Mouse (Mus musculus): ENCODE data around the gene Gli2.

Gli2 gene

DNA sequence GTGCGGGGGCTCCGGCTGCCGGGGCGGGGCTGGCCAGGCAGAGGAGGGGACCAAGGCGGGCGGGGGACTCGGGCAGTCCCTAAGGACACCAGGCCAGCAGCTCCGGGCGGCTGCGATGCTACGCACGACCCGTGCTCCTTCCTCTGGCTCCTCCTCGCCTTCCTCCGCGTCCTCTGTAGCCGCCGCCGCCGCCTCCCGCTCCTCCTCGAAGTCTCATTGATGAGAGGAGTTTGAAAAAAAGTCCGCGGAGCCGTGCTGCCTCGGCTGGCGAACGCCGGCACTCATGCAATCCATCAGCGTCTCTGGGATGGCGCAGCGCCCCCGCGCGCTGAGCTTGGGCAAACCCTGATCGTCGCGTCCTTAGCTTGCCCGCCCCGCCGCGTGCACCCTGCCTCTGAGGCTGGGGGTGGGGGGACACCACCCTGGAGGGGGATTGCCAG lies at the start of gene Gli2:
TSS of gene Gli2 (minus strand) at position 218 of the 440 bp plus-strand sequence.
- DNase-seq (ENCODE audit: low spot score) = no peak

DNA sequence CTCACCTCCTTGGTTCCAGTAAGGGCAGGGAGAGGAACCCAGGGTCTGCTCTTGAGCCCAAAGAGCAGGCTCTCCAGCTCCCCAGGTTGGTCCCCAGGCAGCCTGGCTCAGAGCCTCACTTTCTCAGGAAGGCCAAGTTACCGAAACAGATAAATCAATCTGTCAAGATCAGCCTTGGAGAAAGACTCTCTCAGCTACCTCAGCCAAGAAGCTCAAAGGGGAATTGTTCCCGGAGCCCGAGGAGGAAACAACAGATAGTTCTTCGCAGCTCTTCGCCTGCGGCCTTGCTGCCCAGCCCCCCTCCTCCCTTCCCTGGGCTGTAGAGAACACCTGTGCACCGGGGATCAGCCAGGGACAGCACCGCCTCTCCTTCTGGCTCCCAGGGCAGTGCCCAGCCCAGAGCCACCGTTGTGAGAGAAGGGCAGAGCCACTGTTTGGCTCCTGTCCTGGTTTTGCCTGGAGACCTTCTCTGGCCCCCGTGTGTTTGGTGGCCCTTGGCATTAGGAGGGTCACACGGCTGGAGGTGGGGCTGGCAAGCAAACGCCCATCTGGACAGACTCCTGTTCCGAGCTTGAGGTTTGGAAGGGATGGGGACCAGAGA lies 44.6 kb upstream of the Gli2 start:
- DNase-seq (ENCODE audit: low spot score) = no peak

DNA sequence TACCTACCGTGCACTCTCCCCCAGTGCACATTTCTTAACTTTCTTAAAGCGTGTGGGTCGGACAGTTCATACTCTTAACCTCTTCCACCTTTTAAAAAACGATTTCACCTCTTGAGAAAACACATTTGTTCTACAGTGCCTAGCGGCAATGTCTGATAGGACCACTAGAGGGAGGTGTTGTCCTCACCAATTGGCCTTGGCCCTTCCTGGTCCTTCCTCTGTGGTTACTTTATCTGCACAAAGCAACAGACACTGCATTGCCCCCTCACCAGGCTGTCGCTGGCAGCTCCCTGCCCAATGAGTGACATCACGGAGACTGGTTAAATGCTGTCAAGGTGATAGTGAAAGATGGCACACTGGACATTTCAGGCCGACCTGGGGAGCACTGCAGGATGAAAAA lies 40.3 kb upstream of the Gli2 start:
- peak; percentile 14 for DNase-seq (ENCODE audit: low spot score)

DNA sequence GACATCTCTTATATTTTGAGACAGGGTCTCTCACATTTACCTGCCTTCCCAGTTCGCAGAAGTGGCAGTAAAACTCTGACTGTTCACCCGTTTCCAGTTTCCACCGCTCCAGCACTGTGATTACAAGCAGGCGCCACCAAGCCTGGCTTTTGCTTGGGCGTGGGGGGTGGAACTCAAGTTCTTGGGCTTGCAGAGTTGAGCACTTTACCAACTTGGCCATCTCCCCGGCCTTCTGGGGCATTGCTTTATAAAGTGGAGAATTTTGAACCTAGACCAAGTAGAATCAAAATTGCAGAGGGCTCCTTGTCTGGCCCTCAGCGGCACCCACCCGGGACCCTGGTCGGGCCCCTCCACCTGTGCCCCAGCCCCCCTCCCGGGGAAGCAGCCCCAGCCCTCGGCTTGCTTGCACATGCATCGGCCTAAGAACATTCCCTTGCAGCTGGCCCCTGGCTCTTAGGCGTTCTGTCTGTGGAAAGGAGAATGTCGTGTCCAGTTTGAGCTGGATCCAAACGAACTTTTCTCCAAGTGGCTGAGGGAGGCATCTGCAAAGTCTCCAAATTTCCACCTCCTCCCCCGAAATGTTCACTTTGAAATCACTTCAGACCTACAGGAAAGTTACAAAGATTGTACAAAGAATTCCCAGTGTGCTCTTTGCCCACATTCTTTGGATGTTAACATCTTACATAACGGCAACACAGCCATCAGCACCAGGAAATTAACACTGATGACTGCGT lies 36.6 kb upstream of the Gli2 start:
- no peak for DNase-seq (ENCODE audit: low spot score)

DNA sequence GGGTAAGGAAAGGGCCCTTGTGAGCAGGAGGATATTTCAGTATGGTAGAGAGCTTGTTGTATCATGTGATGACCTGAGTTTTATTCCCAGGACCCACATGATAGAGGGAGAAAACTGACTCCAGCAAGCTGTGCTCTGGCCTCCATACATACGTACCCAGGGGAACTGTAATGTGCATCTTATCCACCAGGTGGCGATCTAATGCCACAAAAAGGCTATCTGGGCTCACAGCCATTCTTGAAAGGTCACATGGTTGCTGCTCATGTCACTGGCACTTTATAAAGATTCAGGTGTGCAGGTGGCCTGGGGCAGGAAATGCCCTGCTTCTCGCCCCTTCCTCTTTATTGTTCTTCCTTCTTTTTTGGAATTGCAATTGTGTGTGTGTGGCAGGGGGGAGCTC lies 34.1 kb upstream of the Gli2 start:
- peak; percentile 57 for DNase-seq (ENCODE audit: low spot score)

DNA sequence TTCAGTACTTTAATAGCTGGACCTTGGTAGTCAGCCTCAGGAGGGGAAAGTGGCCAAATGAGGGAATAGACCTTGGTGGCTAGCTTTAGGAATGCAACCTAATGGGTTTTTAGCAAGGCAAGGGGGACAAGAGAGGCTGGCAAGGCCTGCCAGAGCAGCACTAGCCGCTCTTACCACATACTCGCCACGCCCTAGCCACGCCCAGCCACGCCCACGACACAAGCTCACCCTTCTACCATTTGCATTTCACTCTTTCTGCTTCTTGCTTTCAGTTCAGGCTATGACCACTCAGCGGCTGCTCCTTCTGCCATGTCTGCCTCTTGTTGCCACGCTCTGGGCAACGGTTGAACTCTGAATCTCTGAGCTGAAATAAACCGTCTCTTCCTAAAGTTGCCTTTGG lies 32.4 kb upstream of the Gli2 start:
- peak; percentile 18 for DNase-seq (ENCODE audit: low spot score)

DNA sequence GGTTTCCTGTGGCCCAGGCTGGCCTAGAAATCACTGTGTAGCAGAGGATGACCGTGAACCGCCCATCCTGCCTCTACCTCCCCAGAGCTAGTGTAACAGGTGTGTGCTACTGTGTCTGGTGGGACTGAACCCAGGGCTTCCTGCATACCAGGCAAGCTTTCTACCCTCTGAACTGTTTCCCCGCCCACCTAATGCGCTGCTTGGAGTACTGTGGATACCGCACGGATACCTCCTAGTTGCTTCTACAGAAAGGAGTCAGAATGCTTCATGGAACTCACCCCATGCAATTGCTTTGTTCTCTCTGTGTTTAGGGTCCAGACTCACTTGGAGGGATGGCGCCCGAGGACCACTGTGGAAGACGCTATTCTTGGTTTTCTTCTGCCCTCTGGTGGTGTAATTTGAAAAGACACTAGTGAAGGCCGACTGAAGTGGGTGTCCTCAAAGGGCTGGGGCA lies 30.1 kb upstream of the Gli2 start:
- peak; percentile 17 for DNase-seq (ENCODE audit: low spot score)

DNA sequence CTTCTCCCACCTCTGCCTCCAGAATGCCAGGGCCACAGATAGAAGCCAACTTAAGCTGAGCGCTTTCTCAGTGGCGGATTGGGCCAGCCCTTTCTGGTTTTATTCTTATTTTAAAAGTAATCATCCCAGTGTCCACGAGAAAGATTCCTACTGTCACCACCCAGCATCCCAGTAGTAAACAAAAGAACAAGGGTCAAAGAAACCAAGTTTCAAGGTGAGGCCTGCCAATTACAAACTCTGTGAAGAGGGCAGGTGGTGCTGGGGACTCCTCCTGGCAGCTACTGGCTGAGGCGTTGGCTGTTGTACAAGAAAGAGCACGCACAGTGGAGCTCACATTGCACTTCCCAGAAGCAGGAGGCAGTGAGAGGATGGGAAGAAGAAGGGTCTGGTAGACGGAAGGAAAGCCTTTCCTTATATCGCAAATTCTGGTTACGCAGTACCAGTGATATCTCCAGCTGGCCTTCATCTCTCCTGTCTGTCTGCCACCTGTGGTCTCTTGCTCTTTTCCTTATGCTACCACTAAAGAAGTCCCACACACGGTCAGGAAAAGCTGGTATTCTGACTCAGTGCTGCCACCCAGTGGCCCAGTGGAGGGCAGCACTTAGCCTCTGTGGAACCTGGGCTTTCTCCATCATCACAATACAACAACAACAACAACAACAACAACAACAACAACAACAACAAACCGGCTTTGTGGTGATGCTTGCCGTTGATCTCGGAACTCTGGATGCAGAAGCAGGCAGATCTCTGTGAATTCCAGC lies 29.0 kb upstream of the Gli2 start:
- no peak for DNase-seq (ENCODE audit: low spot score)

DNA sequence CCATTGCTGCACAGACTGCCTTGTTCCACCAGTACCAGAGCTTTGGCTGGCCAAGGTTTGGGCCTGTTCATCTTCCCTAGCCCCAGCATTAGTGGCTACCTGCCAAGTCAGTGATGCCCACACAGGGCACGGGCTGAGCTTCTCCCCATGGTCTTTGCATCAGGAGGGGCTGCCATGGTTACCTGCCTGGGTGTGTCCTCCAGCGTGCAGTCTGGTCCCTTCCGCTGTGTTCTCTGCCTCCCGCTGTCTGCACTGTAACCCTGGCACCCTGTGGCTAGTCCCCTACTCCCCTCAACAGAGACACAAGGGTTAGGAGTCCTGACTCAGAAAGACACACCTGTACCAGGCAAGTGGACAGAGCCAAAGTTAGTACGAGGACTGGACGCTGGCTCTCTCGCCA lies 24.5 kb upstream of the Gli2 start:
- no peak for DNase-seq (ENCODE audit: low spot score)

DNA sequence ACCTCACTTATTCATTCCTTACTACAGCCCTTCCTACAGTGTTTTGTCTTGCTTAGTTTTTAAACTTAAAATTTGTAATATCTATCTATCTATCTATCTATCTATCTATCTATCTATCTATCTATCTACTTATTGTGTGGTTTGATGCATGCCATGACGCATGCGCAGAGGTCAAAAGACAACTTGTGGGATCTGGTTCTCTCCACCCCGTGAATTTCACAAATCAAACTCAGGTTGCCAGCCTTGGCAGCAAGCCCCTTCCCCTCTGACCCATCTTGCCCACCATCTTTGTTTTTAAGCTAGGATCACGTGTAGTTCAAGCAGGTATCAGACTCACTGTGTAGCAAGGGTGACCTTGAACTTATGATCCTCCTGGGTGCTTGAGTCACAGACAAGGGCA lies 22.9 kb upstream of the Gli2 start:
- no peak for DNase-seq (ENCODE audit: low spot score)

DNA sequence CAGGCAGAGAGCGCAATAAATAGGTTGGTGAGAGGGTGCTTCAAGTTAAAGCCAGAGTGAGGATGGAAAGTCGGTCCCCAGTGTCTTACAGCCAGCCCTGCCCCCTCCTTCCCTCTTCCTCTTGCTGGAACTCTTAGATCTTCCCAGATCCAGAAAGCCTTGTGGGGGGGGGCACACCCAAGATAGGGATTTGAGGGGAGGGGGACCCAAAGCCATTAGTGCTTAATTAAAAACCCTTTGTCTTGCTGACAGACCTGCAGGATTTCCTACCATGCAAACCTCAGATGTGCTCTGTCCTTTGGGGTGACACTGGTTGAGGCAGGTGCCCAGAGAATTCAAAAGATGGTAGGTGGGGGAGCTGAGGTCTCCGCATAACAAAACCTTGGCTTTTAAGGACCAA lies 22.5 kb upstream of the Gli2 start:
- DNase-seq (ENCODE audit: low spot score) = no peak

DNA sequence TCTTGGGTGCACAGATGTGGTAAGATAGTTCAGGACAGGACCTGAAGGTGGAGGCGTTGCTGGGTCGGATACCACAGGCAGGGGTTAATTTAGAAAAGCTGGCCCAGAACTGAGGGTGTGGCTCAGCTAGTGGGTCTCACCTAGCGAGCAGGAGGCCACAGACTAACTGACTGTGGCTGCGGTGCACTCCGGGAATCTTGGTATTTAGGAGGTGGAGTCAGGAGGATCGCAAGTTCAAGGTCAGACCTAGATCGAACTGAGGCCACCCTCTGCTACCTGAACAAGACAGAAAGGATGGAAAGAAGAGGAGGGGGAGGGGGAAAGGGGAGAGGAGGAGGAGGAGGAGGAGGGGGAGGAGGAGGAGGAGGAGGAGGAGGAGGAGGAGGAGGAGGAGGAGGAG lies 22.1 kb upstream of the Gli2 start:
- no peak for DNase-seq (ENCODE audit: low spot score)

DNA sequence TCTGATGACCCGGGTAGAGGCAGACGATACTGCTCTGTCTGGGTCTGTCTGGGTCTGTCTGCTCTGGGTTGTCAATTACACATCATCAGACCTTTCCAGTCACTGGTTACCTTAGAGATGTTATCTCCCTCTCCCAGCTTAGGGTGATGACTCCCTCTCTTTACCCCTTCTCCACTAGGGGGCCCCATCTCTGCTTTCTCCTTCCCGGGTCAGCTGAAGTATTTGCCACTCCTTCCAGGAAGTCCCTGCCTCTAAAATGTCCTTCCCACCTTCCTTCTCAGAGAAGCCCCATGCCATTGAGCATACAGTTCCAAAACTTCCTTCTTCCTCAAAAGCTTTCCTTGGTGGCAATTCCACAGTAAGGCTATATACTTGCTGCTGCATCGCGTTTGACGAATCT lies 21.5 kb upstream of the Gli2 start:
- DNase-seq (ENCODE audit: low spot score) = no peak

DNA sequence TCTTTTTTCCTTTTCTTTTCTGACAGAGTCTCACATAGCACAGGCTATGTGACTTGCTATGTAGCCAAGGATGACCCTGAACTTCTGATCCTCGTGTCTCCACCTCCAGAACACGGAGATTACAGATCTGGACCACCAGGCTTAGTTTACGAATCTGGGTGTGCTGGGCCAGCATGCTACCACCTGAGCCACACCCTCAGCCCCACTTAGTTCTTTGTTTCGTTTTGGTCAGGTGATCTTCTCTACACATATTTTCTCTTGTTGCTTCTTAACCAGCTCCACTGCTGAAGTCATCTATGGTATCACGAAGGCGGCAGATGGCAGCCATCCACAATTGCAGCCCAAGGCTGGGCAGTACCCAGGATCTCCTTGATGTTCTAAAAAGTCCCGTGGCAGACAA lies 20.5 kb upstream of the Gli2 start:
- no peak for DNase-seq (ENCODE audit: low spot score)

DNA sequence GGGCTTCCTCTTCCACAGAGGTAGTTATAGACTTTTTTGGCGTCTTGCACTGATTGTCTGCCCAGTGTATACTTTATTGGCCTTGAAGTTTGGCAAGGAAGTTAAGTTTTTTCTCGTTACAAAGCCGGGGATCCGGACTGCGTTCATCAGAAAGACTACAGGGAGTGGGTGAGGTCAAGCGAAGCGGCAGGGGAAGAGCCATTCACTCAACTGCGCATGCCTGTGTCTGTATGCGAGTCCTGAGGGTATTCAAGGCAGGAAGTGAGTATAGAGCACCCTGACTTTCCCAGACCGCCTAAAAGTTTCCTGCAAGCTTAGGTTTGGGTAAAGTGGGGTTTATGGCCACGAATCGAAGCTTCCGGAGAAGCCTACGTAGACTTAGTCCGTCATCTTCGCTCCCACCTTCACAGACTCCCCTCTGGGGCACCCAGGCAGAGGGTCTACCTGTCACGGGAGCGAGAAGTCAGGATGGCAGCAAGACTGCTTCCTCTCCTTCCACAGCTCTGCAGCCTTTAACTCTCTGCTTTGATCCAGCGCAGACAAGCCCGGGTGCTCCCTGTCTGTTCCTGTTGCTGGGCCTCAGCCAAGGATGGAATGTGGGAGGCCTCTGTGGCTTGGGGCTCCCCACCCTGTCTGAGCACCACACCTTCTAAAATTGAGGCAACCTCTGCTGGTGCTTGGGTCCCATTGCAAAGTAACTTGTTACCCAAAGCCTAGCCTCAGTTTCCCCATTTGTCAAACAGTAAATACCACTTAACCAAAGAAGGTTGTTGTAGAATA lies 11.7 kb upstream of the Gli2 start:
- no peak for DNase-seq (ENCODE audit: low spot score)

DNA sequence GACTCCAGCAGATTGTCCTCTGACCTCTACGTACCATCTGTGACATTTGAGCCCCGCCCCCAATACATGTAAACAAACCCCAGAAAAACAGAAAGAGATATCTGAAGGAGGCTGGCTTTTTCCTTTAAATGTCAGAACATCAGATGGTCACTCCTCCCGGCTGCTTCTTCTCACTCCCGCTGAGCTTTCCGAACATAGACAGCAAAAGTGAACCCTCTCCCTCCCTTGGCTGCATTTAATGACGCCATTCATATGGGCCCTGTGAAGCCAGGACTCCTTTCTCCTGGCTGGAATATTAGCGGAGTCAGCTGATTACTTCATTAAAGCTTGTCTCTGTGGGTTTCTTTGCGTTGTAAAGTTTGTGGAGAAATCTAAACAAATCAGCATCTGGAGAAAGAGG lies 3.1 kb upstream of the Gli2 start:
- DNase-seq (ENCODE audit: low spot score) = no peak

DNA sequence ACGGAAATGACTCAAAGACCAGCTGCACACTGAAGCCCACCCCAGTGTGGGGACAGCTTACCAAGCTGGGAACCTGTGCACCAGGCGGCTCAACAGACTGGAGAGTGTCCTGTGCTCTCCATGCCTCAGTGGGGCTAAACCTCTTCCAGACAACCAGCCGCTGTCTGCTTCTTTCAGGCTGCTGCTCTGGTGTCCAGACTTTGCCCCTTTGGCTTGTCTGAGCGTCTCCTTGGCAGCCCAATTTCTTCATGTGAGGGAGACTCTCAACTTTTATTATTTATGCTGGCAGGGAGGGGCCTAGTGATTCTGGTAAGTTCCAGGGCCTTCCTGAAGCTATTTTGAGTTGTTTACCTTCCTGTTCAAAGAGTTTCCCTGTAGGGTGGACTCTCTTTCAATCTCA lies 2.4 kb upstream of the Gli2 start:
- no peak for DNase-seq (ENCODE audit: low spot score)

DNA sequence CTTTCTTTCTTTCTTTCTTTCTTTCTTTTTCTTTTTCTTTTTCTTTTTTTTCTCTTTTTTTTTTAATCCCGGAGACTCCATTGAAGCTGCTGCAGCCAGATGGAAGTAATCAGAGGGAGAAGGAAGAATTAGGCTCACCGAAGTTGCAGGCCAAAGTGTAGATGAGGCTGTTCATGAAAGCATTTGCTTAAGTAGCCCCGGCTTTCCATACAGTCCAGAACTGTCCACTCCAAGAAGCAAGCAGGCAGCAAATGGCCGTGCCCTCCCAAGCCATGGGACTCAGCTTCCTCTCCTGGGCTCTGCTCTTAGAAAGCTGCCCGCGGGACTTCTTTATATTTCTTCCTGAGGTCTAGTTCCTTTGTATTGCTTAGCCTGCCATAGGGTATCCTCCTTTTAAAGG lies 1.0 kb upstream of the Gli2 start:
- no peak for DNase-seq (ENCODE audit: low spot score)

DNA sequence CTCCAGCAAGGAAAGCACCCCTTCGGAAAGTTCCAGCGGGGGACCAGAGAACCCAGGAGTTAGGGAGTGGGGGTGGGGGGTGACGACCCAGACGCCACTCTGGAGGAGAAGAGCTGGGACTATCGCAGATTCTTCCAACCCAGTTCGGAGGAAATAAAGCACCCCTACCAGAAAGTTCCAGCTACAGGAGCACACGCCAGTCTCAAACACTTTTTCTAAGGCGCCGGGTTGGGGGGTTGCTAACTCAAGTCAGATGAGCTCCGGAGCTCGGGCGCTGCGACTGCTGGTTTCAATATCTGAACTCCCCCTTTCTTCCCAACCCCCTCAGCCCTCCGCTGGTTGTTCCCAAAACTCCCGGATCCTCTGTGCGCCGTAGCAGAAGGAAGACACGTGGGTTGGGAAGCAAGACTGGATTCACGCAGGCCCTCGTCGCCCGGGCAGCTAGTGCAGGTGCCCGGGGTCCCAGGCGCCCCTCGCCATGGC lies 494 bp upstream of the Gli2 start:
- no peak for DNase-seq (ENCODE audit: low spot score)

DNA sequence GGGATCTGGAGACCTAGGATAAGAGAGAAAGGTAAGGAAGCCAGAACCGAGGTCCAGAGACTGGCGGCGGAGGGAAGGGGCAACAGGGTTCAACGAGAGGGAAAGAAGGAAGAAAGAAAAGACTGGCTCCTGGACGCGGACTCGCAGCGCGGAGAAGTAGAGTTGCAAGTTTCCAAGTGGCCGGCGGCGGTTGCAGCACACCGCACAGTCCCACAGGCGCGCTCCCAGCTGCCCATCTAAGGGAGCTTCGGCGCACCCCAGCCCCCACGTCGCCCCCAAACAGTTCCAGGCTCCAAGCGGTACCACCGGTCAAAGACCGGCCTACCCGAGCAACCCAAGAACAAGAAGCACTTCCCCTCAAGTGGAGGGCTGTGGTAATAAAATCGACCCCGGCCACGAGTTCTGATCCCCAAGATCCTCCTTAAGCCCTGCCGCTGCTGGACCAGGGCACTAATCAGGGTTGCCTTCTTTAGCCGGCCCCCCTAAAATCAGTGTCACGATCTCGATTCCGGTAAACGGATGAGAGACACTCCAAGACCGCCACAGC lies 715 bp downstream of the Gli2 start:
- DNase-seq (ENCODE audit: low spot score) = no peak

DNA sequence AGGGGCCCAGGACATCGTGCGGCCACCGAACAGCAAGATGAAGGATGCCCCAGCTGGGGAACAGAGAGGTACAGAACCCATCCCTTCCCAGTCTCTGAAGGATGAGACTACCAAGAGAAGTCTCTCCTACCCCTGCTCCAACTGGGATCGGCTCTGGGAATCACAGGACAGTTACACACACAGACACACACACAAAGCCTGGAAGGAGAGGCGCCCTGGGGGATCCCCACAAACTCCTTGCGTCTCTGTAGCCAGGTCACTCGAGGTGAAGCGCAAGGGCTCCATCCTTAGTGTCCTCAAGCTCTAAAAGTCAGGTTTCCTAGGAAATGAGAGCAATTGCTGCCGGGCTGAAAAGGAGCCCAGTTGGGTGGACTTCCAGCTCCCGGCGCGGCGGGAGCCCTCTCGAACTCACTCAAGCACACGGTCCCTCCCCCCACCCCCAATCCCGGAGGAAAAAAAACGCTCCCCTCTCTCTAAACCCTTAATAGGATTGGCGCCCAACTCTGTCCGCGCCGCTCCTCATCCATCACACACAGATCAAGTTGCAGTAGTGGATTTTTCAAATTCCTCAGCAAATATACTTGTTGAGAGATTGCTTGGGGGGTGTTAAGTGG lies 1.4 kb downstream of the Gli2 start:
- no peak for DNase-seq (ENCODE audit: low spot score)

All from c-Kit-positive CD71-positive TER-119-positive erythroid progenitor cells, embryonic 14.5 days (primary cell).